Mouse (Mus musculus) adrenal gland, adult 2 months (tissue): Measurements from ENCODE around the gene Bank1. TPM values are rescaled to one million over a fixed set of nuclear protein-coding genes. Genes with fewer than 3 reads are reported as not detected.

Source experiments
- DNase-seq: peaks from one replicate; pipeline ENCODE4 v3.0.0; 2021
- polyA plus RNA-seq: library from polyadenylated mRNA; depleted of rRNA; stranded (reverse); fragments of >200 nt; gene quantifications from 2 replicates; pipeline ENCODE4 v1.2.3, GENCODE M21; 2012
- total RNA-seq, 2 experiments: library from RNA; stranded (reverse); gene quantifications; 2 replicates each; pipeline ENCODE4 v1.2.3; 2021

The Bank1 gene
- total and polyA plus RNA-seq, 3 experiments = 0.06 to 0.93 (median 0.78) TPM

DNA sequence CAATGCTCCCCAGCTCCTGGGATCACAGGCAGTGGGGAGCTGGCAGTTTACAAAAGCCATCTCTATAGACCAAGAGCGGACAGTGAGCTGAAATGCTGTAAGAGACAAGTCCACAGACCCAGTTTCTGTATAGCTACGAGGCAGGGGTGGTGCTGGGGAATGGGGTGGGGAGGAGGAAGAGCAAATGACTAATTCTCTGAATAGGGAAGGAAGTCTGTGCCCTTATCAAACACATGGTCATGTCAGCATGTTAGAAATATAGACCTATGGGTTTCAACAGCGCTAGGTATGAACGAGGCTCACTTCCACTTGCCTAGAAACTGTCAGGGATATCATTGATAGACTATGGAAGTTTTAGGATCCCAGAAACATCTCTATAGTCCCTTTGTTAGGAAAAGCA, 73.0 kb downstream of the Bank1 start:
- no peak for DNase-seq

DNA sequence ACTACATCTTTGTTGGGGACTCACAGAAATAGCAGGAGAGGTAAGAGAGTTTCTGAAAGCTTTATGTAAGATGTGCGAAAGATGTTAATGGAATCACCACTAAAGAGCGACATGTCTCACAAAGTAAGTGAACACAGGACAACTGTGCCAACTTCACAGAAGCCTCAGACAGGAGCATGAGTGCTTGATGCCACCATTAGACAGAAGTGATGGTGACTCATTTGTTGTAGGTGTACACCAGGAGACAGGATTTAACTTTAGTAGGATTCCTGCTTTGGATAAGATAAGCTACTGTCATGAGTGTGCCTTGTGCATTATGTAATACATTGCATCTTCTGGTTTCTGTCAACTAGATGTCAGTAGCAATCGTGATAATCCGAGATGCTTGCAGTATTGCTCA, 74.3 kb downstream of the Bank1 start:
- no peak for DNase-seq

DNA sequence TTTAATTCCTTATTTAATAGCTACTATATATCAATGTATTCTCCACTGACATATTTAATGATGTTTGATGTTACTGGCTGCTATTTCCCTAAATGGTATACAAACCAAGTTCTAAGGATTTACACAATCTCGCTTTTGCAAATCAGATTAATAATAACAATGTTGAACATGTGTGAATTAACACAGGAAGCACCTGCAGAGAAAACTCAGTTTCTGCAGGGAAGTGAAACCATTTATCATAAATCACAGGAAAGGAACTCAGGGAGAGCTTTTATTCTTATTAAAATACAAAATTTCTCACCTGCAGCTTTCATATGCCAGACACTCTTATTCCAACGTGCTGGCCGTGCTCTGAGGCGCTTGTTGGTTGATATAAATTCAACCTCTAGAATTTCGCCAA, 78.5 kb downstream of the Bank1 start:
- no peak for DNase-seq

DNA sequence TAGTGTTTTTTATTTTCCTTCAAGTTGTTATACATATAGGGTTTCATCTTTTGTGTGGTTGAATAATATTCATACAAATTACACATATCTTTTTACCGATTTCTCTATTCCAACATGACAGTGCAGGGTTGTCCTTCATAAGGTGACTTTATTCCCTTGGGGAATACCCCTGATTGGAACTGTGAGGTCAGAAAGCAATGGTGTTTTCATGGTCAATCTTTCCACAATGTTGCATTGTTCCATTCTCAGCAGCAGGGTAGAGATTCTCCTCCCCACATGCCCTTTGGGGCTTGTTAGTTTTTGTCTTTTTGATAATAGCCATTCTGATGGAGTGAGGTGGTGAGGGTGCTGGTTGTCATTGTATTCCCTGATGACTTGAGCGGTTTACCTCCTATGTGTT, 80.9 kb downstream of the Bank1 start:
- no peak for DNase-seq

DNA sequence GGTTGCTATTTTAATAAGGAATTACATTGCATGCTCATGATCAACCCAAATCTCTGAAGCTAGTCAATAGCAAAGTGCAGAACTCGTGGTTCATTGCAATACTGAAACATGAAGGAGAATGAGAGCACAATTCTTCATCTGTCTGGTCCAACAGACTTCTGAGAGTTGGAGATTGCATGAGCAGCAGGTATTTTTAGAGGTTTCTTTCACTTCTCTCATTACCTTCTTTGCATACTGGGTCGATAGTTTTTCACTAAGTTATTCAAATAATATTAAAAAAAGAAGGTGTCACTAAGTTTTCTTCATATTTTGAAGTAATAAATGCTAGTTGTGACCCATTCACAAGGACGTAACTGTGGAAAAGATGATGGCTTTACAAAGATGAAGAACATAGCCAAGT, 87.1 kb downstream of the Bank1 start:
- DNase-seq = no peak

DNA sequence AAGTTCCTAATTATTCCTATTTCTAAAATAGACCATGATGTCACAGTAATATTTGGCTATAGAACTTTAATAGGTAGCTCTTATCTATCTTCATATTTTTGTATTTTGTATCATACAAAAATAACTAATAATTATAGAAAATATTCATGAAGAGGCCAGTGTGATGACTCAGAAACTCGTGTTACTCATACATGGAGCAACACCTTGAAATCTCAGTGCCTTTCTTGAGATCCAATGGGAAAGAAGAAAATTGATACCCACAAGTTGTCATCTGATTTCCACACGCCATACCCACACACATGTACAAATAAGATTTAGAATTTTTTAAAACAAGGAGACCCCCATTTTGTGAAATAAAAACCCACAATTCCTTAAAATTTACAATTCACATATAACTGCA, 92.4 kb downstream of the Bank1 start:
- no peak for DNase-seq

DNA sequence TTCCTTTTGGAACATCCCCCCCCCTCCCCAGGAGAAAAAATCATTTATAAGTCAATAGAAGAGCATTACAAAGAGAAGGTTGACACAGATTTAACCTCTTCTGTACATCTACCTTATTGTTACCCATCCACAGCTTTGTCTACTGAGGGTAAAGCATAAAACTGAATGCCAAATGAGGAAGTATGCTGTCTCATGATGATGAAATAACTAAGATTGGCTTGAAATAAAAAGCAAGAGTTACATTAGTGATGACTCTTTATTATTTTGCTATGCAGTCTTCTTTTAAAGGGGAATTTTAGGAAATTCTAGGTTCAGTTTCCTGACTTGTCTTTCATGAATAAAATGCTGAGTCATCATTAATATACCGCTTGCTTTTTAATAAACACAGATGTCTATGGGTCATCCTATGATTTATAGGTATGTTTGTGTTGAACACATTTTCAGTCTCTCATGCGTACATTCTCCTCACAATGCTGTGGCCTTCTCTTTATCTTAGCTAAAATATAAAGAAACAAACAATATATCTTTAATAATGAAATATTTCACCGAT, 95.2 kb downstream of the Bank1 start:
- no peak for DNase-seq

DNA sequence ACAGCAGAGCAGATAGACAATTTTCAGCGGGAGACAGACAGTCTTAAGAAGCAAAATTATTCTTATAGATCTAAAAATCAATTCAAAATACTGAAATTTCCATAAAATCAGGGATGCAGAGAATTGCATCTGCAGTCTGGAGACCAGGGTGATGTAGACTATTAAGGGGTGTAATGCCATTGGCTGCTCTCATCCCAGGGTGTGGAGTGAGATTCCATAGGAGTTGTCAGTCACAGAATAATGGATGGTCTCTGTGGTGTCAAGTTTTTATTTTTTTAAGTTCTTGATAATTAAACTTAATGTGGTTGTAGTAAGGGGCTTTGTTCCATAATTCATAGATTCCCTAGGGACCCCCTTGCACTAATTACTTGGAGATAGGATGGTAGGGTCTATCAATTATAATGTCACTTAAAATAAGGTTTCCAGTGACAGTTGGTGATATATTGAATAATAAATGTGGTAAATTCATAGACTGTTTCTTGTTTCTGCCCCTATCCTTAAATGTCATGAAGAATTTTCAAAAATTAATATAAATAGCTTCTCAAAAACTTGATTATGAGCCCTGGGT, 136.1 kb downstream of the Bank1 start:
- DNase-seq = no peak

DNA sequence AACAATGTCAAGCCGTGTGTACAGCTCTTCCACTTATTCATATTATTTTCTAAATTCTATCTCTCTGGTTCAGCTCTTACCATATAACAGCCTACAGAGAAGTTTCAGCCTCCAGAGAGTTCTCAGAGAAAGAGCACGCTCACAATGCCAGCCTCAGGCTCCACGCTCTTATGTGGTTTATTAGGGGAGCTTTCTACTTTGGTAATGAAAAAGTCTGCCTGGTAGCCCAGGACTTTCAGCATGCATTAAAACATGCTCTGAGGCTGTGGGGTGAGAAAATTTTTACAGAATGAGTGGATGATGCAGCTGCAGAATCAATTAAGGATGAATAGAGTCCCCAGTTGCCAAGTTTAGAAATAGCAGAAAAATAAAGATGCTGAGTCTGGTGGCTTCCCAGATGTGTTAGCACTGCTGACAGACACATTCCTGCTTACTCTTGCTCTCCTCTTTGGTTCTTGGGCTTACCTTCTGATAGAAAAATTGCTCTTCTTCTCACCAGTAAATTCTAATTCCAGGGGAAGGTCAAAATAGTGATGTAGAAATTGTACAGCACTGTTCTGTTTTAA, 139.2 kb downstream of the Bank1 start:
- no peak for DNase-seq

DNA sequence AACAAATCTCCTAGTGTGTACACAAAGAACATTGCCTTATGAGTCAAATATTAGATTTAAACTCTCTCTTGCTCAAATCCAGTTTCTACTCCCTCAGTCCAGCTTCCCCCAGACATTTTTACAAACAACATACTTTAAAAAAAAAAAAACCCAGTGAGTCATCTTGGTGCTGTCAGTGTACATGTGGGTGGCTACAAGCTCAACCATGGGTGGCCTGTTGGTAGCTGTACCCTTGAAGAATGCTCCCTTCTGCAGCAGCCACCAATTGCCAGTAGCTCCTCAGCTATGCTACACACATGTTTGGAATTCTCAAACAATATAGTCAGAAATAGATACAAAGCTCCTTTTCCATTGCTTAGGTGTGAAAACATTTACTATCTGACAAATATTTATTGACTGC, 154.2 kb downstream of the Bank1 start:
- DNase-seq = no peak

DNA sequence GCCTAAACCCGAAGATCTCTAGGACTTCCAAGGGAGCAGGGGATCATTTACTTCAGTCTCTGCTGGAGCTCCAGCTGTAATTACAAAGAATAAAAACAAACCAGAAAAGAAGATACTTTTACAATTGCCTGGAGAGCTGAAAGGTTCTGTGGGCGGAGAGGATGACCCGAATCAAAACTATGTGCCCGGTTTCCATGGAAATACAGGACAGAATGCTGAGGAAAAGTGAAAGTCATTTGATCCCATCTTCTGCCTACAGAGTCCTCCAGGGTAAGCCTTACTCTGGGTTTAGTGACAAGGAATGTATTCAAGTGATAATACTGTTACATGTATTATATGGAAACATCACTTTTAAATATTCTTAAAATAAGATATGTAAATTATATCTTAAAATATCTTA, 157.8 kb downstream of the Bank1 start:
- no peak for DNase-seq

DNA sequence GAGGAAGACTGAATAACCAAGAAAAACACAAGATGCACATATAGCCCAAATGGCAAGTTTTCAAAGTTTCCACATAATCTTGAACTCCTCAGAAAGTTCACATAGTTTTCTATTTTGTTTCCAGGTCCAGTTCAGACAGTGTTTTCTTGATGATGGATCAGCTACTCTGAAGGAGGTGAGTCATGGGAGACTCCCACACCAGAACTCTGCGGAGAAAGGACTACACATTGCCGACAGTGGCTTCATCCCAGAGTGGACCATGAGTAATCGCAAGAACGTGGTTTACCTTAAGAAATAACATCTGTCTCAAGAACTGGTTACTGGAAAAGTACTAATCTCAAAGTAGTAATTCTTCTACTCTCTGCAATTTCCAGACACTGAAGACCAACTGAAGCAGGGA, 159.2 kb downstream of the Bank1 start:
- DNase-seq = no peak

DNA sequence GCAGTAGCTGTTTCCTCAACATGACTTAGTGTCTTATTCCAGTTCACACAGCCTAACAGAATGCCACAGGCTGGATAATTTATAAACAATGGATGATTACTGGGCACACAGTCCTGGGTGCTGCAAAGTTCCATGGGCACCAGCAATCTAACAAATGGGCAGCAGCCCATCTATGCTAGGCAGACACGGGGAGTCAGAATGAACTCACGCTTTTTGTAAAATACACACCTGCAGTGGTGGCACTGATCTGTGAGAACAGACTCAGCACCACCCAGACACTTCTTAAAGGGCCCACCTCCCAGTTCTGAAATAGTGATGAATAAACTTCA, 159.9 kb downstream of the Bank1 start:
- DNase-seq = no peak

DNA sequence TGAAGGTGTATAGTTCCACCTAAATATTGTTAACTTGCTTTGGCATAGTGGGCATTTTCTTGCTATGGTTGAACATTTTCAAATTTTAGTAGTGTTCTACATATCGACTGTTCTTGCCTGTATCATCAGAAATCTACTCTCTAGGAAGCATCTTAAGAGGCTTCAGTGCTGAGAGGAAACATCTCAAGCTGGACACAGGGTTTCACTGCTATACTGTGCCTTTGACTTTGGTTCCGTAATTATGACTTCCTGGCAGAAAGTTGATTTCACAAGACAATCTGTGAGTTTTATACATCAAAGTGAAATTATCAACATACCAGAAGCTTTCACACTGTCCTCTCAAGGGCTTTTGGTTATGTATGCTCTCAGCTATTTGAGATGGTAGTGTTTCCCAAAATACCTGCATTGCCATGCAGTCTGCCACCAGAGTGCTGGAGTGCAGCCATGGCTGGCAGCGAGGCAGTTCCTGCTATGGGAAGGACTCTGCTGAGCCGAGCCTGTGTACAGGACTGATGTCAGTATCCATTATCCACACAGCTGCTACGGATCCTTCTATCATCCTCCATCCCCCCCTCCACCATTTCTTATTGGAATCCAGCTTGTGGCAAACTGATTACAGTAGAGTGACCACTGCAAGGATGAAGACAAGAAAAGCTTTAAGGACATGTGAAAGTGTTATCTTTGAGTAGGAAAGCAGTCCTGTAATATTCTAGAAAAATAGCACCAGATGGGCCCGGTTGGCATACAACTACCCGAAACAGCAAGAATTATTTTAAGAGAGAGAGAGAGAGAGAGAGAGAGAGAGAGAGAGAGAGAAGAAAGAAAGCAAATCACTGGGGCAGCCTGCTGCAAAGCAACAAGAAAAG, 160.5 kb downstream of the Bank1 start:
- DNase-seq = no peak

DNA sequence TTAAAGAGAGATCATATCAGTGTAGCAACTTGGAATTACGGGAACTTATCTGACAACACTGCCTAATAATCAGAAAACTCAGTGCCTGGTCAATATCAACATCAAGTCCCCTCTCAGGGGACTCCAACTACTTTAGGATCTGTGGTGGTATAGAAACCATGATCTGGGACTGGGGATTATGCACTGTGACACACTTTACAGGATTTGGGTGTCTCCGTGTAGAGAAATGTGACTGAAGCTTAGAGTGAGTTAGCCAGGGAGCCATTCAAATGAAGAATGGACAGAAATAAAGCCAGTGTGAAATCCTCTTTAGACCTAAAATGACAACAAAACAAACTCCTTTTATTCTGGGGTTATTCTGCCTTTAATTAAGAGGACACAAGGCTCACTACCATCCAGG, 167.8 kb downstream of the Bank1 start:
- DNase-seq = no peak

DNA sequence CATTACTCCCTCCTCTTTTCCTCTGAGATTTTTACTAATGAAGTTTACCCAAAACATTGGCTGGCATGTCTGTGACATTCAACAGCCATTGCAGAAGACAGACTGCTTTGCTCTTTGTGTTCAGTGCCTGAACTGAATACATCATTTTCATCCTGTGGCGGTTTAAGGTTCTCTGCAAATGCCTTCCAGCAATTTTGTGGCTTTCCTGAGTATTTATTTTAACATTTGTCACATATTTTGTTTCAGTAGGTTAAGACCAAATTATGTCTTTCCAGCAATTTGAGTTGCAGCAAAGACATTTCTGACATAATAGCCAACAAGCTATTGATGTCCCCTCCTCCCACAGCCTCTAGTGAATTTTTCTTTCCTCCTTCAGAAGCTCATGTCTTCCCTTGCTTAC, 170.3 kb downstream of the Bank1 start:
- DNase-seq = no peak

DNA sequence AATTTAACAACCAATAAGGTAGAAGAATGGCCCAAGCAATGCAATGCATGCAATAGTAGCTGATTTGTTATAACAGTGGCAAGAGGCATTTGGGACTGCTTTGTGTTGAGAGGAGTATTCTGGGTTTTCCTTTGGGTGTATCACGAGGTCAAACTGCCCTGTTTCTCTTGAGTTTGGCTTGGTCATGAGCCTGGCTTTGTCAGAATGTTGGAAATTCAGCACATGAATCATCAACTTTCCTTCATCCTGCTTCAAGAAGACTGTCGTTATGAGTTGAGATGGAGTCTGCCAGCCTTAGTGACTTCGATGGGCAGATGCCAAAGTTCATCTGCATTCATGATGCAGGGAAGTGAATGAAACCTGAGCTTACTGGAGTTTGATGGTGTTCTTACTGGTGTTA, 175.0 kb downstream of the Bank1 start:
- DNase-seq = no peak

DNA sequence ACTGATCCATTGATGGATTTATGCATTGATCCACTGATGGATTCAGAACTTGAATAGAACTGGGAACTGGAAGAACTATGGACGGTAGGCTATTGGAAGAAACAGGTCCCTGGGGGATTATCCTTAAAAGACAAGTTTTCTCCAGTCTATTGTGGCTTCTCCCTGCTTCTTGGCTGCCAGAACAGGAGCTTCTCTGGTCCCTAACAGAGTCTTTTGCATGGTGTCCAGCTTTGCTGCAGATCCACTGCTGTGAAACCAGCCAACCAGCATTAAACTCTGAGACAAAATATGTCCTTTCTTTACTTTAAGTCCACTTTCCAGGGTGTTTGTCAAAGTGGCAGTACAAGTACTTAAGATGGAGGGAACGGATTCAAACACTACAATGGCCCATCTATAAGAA, 178.7 kb downstream of the Bank1 start:
- DNase-seq = no peak

DNA sequence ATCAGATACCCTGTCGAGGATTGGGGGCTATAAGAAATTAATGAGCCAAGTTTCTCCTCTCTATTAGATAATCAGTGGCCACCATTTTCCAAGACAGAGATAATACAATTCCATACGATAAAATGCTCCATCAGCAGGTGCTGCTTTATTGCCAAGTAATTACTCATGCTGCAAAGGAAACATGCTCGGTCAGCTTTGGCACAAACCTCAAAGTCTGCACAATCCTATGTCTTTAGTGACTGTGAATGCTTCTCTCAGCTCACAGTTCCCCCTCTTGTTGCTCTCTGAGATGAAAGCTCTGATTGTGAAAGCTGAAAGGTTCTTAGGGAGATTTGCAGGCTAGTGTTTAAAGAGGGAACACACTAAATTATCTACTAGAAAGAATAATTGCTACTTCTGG, 193.9 kb downstream of the Bank1 start:
- no peak for DNase-seq

DNA sequence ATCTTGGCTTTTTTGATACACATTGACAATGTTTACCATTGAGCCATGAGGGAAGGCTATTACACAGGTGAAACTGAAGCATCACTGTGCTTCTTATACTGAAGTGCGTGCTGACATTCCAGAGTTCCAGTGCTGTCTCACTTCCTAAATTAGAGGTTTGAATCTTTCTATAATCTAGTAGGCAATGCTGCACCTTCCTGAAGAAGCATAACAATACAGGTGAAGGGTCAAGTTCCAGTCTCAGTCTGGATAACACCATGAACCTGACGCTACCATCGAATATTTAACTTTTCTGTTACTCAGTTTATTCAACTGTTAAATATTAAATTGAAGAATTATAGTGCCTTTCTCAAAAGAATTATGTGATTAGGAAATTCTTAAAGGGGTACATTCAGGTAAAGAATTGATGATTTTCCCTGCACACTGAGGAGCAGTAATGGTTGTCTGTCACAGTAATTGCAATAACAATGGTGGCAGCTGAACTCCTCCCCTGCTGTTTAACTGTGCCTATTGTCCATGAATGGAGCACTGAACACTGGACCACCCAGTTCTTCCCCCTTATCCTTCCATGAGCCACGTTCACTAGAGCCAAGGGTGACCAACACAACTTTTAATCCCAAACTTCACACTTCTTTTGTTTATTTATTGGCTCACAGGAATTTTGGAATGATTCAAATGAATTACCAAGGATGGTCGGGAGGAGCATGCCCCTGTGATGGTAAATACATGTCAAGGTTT, 210.2 kb downstream of the Bank1 start:
- no peak for DNase-seq

DNA sequence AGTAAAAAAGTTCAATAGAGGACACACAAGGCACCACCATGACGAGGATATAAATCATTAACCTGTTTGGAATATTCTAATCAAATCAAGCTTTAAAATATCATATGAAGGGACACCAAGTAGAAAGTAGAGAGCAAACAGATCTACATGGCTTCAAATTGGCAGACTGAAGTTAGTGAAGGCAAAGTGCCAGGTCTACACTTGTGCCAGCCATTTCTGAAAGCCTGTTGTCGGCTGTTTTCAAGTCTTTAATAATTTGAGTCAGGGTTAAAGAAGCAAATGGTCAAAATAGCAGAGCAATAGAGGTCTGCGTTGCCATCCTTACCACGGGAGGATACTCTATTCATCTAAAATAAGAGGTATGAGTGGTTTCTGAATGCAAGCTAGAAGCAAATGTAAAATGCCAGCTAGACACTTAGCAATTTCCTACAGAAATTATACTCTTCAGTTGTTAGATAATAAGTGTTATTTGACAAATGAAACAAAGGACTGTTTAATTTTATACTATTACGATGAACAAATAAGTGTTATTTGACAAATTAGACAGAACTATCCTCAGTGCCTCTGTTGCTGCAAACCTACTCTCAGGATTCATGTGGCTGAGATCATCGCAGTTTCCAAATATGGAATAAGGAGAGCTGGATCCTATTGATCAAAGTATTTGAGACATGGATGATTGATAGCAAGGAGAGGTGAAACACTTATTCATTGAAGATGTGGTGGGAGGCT, 216.3 kb downstream of the Bank1 start:
- no peak for DNase-seq

DNA sequence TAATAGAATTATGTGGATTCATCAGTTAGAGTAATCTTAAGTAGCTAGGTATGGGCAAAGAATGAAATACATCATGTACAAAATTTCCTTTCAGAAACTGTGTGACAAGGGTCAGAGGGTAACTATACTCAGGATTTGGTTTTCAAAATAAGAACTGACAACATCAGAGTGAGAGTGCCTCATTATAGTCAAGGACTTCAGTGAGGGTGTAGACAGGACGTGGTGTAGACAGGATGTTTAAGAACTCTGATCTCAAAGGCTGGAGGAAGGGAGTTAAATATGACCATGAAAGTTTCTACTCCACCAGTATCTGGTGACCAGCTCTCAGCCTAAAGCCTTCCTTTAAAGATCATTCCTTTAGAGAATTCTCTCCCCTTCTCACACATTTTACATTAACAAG, 219.4 kb downstream of the Bank1 start:
- DNase-seq = no peak
